Mouse (Mus musculus) G1E (cell line): ENCODE measurements around the gene Nfasc. TPM values are rescaled to one million over a fixed set of nuclear protein-coding genes. Genes with fewer than 3 reads are reported as not detected.

Experiments
- ATAC-seq: 2 replicates; pipeline ENCODE4 v1.8.0; 2016; ENCODE audit warnings: mild to moderate bottlenecking; ENCODE audit not compliant: insufficient number of reproducible peaks, poor library complexity, low FRiP score, severe bottlenecking; ENCODE audit errors: extremely low read depth
- DNase-seq: peaks from one replicate; pipeline ENCODE4 v3.0.0; 2012; ENCODE audit warnings: low spot score
- H3K27me3 ChIP-seq: 2 replicates; pipeline ENCODE4 v1.6.1; 2012; ENCODE audit warnings: mild to moderate bottlenecking, low read length, inconsistent platforms; ENCODE audit not compliant: insufficient read depth
- H3K36me3 ChIP-seq: replicated peaks from 2 replicates; pipeline ENCODE3; 2012; ENCODE audit warnings: mild to moderate bottlenecking, inconsistent platforms
- H3K4me1 ChIP-seq: 2 replicates; pipeline ENCODE4 v1.6.1; 2012; ENCODE audit warnings: low read depth, low read length, inconsistent platforms, mixed read lengths; ENCODE audit not compliant: insufficient read depth
- H3K4me3 ChIP-seq: 2 replicates; pipeline ENCODE4 v1.5.1; 2012; ENCODE audit warnings: low read depth, mild to moderate bottlenecking, inconsistent platforms, low read length, moderate library complexity, mixed read lengths
- H3K9me3 ChIP-seq: replicated peaks from 2 replicates; pipeline ENCODE4 v1.6.1; 2012; ENCODE audit warnings: inconsistent platforms
- CTCF ChIP-seq: IDR thresholded peaks from 2 replicates; pipeline ENCODE4 v1.5.1; 2012; ENCODE audit warnings: low read depth, low read length, inconsistent platforms, mixed read lengths
- GATA1 ChIP-seq: IDR thresholded peaks from 2 replicates; pipeline ENCODE4 v1.6.1; 2012; ENCODE audit warnings: borderline replicate concordance, low read length, inconsistent platforms, mixed read lengths
- GATA2 ChIP-seq: IDR thresholded peaks from 2 replicates; pipeline ENCODE4 v1.6.1; 2012; ENCODE audit warnings: low read depth, low read length, inconsistent platforms, borderline replicate concordance
- POLR2AphosphoS5 ChIP-seq: IDR thresholded peaks from 2 replicates; pipeline ENCODE4 v1.6.1; 2012; ENCODE audit warnings: low read depth, low read length, inconsistent platforms; ENCODE audit not compliant: insufficient replicate concordance
- TAL1 ChIP-seq: conservative IDR thresholded peaks from 2 replicates; pipeline ENCODE4 v1.6.1; 2012; ENCODE audit warnings: low read depth, low read length, inconsistent platforms, mixed read lengths
- polyA plus RNA-seq: library from polyadenylated mRNA; stranded (reverse); fragments of >175 nt; gene quantifications from 2 replicates; pipeline ENCODE4 v1.2.3, GENCODE M21; 2012
- total RNA-seq, 2 experiments: library from RNA; stranded (forward) in 1 of 2; stranded (reverse) in 1 of 2; fragments of 200-1000 nt in 1 of 2; fragments of >200 nt in 1 of 2; fragmentation: Nextera tagmentation in 1 of 2; gene quantifications; 2 replicates each; pipeline ENCODE4 v1.2.3; 2014 to 2017

Gene Nfasc
- total and polyA plus RNA-seq, 3 experiments = 0.22 TPM; not detected in 2

DNA sequence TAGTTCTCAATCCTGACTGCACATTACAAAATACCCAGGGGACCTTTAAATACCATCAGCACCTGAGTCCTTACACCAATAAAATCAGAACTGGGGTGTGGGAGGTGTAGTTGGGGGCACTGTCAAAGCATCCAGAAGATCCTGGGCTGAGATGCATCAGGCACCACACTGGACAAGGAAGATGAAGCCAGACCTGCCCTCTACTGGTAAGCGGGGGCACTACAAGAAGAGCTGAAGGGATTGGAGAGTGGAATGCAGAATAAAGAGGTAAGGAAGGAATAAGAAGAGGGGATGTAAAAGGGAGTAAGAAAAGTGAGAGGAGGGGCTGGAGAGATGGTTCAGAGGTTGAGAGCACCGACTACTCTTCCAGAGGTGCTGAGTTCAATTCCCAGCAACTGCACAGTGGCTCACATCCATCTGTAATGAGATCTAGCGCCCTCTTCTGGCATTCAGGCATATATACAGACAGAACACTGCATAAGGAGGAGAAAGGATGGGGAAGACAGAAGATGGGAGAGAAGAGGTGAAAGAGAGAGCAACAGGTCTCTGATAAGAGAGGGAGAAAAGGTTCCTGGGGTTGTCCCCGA, 132.5 kb downstream of the Nfasc start:
- Histone ChIP-seq H3K4me1 (no peaks in the 10 kb centered on the region), H3K9me3 (no peaks in the 10 kb centered on the region), H3K27me3 (peaks cover 13% of the 10 kb centered on the region; the same call in 1 of the 2 replicates), H3K4me3 (no peak overlapping the region), H3K36me3 (no peaks in the 10 kb centered on the region)
- ATAC-seq (no peak; the same call in 1 of the 2 replicates), DNase-seq (peak; percentile 45)
- TF ChIP-seq POLR2AphosphoS5 (no peak), CTCF (peak; percentile 66)

GRCm38 (mm10) chr1:132602161-132602560, 139.4 kb downstream of the Nfasc start:
- ATAC-seq = no peak
- Histone ChIP-seq H3K36me3 (no peaks in the 10 kb centered on the region), H3K9me3 (no peaks in the 10 kb centered on the region), H3K27me3 (peaks cover 9% of the 10 kb centered on the region; the same call in 1 of the 2 replicates), H3K4me1 (no peaks in the 10 kb centered on the region), H3K4me3 (no peak overlapping the region)
- TF ChIP-seq POLR2AphosphoS5 = no peak
- no peak for TF ChIP-seq GATA1
- TF ChIP-seq GATA2 = no peak
- no peak for TF ChIP-seq TAL1
- TF ChIP-seq CTCF = no peak
- DNase-seq = no peak

DNA sequence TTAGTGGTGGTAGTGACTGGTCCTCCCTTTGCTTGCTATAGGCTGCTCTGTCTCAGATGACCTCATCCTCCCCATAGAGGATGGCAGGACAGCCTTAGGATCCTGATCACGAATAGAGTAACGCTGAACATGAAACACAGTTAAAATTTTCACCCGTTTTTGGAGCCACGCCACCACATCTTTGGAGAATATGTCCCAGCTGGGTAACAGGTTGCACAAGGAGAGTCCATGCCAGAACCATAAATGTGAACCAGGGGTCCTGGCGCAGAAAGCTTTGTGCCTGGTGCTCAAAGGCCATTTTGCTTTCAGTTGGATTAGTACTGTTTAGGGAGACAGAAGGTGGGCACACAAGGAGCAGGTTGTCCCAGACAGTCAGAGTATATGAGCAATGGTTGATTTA, 143.6 kb downstream of the Nfasc start:
- Histone ChIP-seq H3K9me3 (no peaks in the 10 kb centered on the region), H3K4me1 (no peaks in the 10 kb centered on the region), H3K4me3 (no peak overlapping the region), H3K36me3 (no peaks in the 10 kb centered on the region), H3K27me3 (peaks cover 18% of the 10 kb centered on the region)
- no peak for DNase-seq
- TF ChIP-seq CTCF (no peak), POLR2AphosphoS5 (no peak), GATA1 (no peak)
- no peak for ATAC-seq

GRCm38 (mm10) chr1:132595741-132596140, 145.9 kb downstream of the Nfasc start:
- no peaks in the 10 kb centered on the region for H3K9me3 ChIP-seq

GRCm38 (mm10) chr1:132594587-132594986, 147.0 kb downstream of the Nfasc start:
- Histone ChIP-seq H3K27me3 (peaks cover 18% of the 10 kb centered on the region), H3K4me1 (no peaks in the 10 kb centered on the region), H3K9me3 (no peaks in the 10 kb centered on the region), H3K36me3 (no peaks in the 10 kb centered on the region), H3K4me3 (no peak overlapping the region)
- ATAC-seq (no peak), DNase-seq (peak; percentile 69)
- TF ChIP-seq CTCF (peak; percentile 87), POLR2AphosphoS5 (no peak)

More at GRCm38 (mm10) chr1:132595741-132596140, 145.9 kb downstream of the Nfasc start:
- DNase-seq (no peak), ATAC-seq (no peak)
- H3K4me1 ChIP-seq = no peaks in the 10 kb centered on the region
- H3K4me3 ChIP-seq = no peak overlapping the region
- no peaks in the 10 kb centered on the region for H3K36me3 ChIP-seq
- peaks cover 18% of the 10 kb centered on the region for H3K27me3 ChIP-seq
- TF ChIP-seq POLR2AphosphoS5 (no peak), TAL1 (no peak), CTCF (no peak), GATA2 (no peak), GATA1 (no peak)

DNA sequence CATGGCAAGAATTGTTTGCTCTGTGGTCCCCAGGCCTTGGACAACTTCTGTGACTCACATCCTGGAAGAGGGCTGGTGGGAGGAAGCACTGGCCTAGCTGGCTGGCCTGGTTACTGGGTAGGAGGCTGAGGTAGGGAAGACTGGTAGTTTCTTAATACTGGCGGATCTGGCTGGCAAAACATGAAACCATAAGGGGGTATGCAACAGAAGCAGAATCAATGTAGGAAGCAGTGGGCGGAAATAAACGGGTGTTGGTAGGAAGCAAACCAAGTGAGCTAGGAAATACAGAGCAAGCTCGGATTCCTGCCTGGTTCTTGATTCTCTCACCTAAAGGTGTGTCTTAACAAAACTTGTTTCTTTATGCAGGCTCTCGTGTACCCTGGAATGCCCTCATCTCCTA, 149.5 kb downstream of the Nfasc start:
- Histone ChIP-seq H3K4me3 (no peak overlapping the region), H3K9me3 (no peaks in the 10 kb centered on the region), H3K4me1 (no peaks in the 10 kb centered on the region), H3K36me3 (no peaks in the 10 kb centered on the region), H3K27me3 (peaks cover 16% of the 10 kb centered on the region)
- DNase-seq (no peak), ATAC-seq (no peak)
- TF ChIP-seq POLR2AphosphoS5 (no peak), GATA1 (no peak), GATA2 (no peak), TAL1 (no peak), CTCF (no peak)

- TF ChIP-seq TAL1 = no peak
- no peak for DNase-seq
- no peaks in the 10 kb centered on the region for H3K9me3 ChIP-seq
- no peak for ATAC-seq
- H3K36me3 ChIP-seq = no peaks in the 10 kb centered on the region
- H3K27me3 ChIP-seq = peaks cover 18% of the 10 kb centered on the region
- H3K4me3 ChIP-seq = no peak overlapping the region
- no peaks in the 10 kb centered on the region for H3K4me1 ChIP-seq
Observed at GRCm38 (mm10) chr1:132591399-132591930, 150.1 kb downstream of the Nfasc start.
